Mouse (Mus musculus): ENCODE results near the gene Tcf19.

DNA sequence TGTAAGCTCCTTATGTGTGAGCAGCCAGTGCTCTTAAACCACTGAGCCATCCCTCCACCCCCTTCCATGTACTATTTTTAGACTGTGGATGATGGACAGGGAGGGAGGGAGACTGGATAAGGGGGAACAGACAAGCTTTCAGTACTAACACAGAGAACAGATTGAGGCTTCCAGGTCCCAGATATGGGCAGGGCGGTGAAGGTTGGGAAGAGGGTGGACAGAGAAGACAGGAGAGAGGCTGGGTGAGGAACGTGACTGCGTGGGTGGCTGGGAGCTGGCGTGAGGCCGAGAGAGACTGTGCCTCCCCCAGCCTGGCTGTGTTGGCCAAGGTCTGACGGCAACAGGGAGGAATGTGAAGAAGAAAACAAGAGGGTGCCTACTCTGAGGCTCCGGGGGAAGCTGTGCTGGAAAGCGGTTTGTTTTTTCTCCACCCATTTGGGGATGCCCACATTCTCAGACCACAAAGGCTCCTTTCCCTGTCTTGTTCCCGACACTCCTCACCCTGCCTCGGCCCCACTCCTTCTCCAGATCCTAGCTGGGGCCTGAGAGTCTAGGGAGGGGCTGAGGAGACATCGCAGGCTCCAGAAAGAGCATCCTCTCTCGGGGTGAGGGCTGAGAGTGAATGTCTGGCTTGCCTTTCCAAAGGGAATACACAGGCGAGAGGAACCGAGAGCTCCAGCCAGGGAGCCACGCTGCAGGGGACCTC, 33.0 kb upstream of the Tcf19 start:
- TF ChIP-seq FLI1 (IDR thresholded peaks at IDR 0.05; ENCODE audit: low read length) (no peak), GATA1 (IDR thresholded peaks at IDR 0.05; ENCODE audit: borderline replicate concordance, low read length) (no peak)

All from megakaryocyte, embryonic 14.5 days (primary cell).